Mouse (Mus musculus): ENCODE data around the gene Scamp1.

- TF ChIP-seq CTCF (conservative IDR thresholded peaks at IDR 0.05; ENCODE audit: insufficient read depth, insufficient read length, low read depth, low read length) (no peak), POLR2A (IDR thresholded peaks at IDR 0.05; ENCODE audit: low read depth, low read length) (no peak)
Measured at GRCm38 (mm10) chr13:94307531-94307930, 21.9 kb upstream of the Scamp1 start.
